In genomic region chr6:100517662-100518061, GRCm38 (mm10) we compare ENCODE assay signal across 18 mouse cellular contexts.
"Had no signal": no experiment of that assay in that cellular context is flagged by ENCODE, and none has a peak within 500 bp of the region (broad histone marks: within the 10 kb centered on the region; RNA-seq: fewer than 3 reads in every experiment).

No protein-coding gene starts in this region.

- H3K9ac ChIP-seq: lung, embryonic 14.5 days; midbrain, embryonic 12.5 days; neural tube, embryonic 13.5 days; neural tube, embryonic 15.5 days had no signal

- ATAC-seq: midbrain, embryonic 16.5 days had no signal

- DNase-seq: lung, embryonic 14.5 days; lung, postnatal 10 days; lung, postnatal 4 days; midbrain, embryonic 14.5 days; retina, postnatal 1 day; right cerebral cortex, adult 18-20 months; right cerebral cortex, postnatal 25 days; right cerebral cortex, postnatal 4 days; spleen, adult 18-20 months; thymus, adult 18-20 months; thymus, postnatal 14 days; thymus, postnatal 36 days had no signal

- H3K4me2 ChIP-seq: lung, embryonic 14.5 days; midbrain, embryonic 12.5 days; neural tube, embryonic 13.5 days; neural tube, embryonic 15.5 days had no signal

- H3K27ac ChIP-seq: midbrain, embryonic 10.5 days; midbrain, embryonic 12.5 days; neural tube, embryonic 13.5 days; neural tube, embryonic 15.5 days had no signal

- H3K36me3 ChIP-seq: midbrain, embryonic 10.5 days; midbrain, embryonic 12.5 days; neural tube, embryonic 13.5 days; neural tube, embryonic 15.5 days had no signal

- H3K4me3 ChIP-seq: midbrain, embryonic 10.5 days; midbrain, embryonic 12.5 days; myocyte; neural tube, embryonic 13.5 days; neural tube, embryonic 15.5 days had no signal

- H3K9me3 ChIP-seq: midbrain, embryonic 10.5 days; midbrain, embryonic 12.5 days; neural tube, embryonic 13.5 days; neural tube, embryonic 15.5 days had no signal
